In genomic region chr2:74135963-74136623, GRCm38 (mm10) we compare ENCODE assay signal across 11 mouse cellular contexts.
DNase-seq lines count a peak whose midpoint lies in the region; ATAC-seq and TF ChIP-seq lines count a peak whose summit lies in the region.
"Had no signal": no experiment of that assay in that cellular context is flagged by ENCODE, and none has a peak within 500 bp of the region (broad histone marks: within the 10 kb centered on the region; RNA-seq: fewer than 3 reads in every experiment).

No protein-coding gene starts in this region.

- TF ChIP-seq EP300 in stomach, postnatal 0 days (optimal IDR thresholded peaks at IDR 0.05), result no peak

- no peak overlapping the region for H3K4me3 ChIP-seq in heart, embryonic 14.5 days (ENCODE audit: control insufficient read depth in 1 of 2, insufficient read depth in 1 of 2, low read depth in 1 of 2, low read length in 2 of 2)
- no peak overlapping the region for H3K4me3 ChIP-seq in neural tube, embryonic 11.5 days (ENCODE audit: low read depth, low read length)
- no peak overlapping the region for H3K4me3 ChIP-seq in hindbrain, embryonic 13.5 days
- H3K4me3 ChIP-seq in stomach, postnatal 0 days (ENCODE audit: low read depth, low read length), result no peak overlapping the region
- H3K4me3 ChIP-seq: embryonic facial prominence, embryonic 13.5 days; megakaryocyte, embryonic 14.5 days had no signal

- intact Hi-C loops in heart, postnatal 14 days (cut with DNase I), result no loop called here

- no peak for TF ChIP-seq CTCF in stomach, postnatal 0 days (IDR thresholded peaks at IDR 0.05; ENCODE audit: low read depth)

- no peak for ATAC-seq in heart, embryonic 14.5 days (ENCODE audit: insufficient number of reproducible peaks, insufficient read depth, low FRiP score, low read depth)
- 0 out of 2 replicates have a peak, but pooled peaks have one; percentile 13 for ATAC-seq in neural tube, embryonic 11.5 days (ENCODE audit: insufficient read depth, low FRiP score, low TSS enrichment)
- ATAC-seq in hindbrain, embryonic 13.5 days (ENCODE audit: low FRiP score), result peak; percentile 62
- 0 out of 2 replicates have a peak, but pooled peaks have one; percentile 6 for ATAC-seq in stomach, postnatal 0 days (ENCODE audit: low FRiP score, low TSS enrichment)
- ATAC-seq: inflammation-experienced regulatory T-cells, adult 6 months had no signal

- DNase-seq in heart, postnatal 14 days, result no peak
- DNase-seq in neural tube, embryonic 11.5 days (ENCODE audit: low spot score), result no peak
- no peak for DNase-seq in neural tube, embryonic 10.5 days (ENCODE audit: extremely low spot score, low spot score)
- DNase-seq in stomach, postnatal 0 days (ENCODE audit: low spot score), result no peak
- no peak for DNase-seq in layer of hippocampus, postnatal 25 days (ENCODE audit: extremely low spot score in 1 of 2, low spot score in 1 of 2)
- DNase-seq in kidney, adult 8-10 months, result no peak

- no peaks in the 10 kb centered on the region for H3K9me3 ChIP-seq in heart, embryonic 14.5 days (ENCODE audit: control insufficient read depth, low read length)
- H3K9me3 ChIP-seq in neural tube, embryonic 11.5 days (ENCODE audit: control insufficient read depth, low read length), result no peaks in the 10 kb centered on the region
- H3K9me3 ChIP-seq in hindbrain, embryonic 13.5 days, result no peaks in the 10 kb centered on the region
- no peaks in the 10 kb centered on the region for H3K9me3 ChIP-seq in stomach, postnatal 0 days (ENCODE audit: control insufficient read depth, low read length)
- H3K9me3 ChIP-seq: embryonic facial prominence, embryonic 13.5 days; megakaryocyte, embryonic 14.5 days had no signal

- WGBS in heart, embryonic 14.5 days, result 44% methylated on average over 15 of the region's 15 CpGs
- WGBS in neural tube, embryonic 11.5 days, result 49% methylated on average over 15 of the region's 15 CpGs
- WGBS in hindbrain, embryonic 13.5 days, result 34% methylated on average over 15 of the region's 15 CpGs
- 39% methylated on average over 15 of the region's 15 CpGs for WGBS in stomach, postnatal 0 days

- H3K4me2 ChIP-seq in heart, embryonic 14.5 days (ENCODE audit: low read length), result peak overlapping the region; percentile 14; the same call in 1 of the 2 replicates
- no peak overlapping the region for H3K4me2 ChIP-seq in neural tube, embryonic 11.5 days (ENCODE audit: low read depth)
- H3K4me2 ChIP-seq in hindbrain, embryonic 13.5 days, result peak overlapping the region; percentile 17; the same call in 1 of the 2 replicates
- H3K4me2 ChIP-seq in stomach, postnatal 0 days (replicated peaks; ENCODE audit: low read depth), result no peak overlapping the region
- H3K4me2 ChIP-seq: embryonic facial prominence, embryonic 13.5 days had no signal

- H3K36me3 ChIP-seq in heart, embryonic 14.5 days (ENCODE audit: control insufficient read depth, insufficient read depth, low read length), result no peaks in the 10 kb centered on the region
- no peaks in the 10 kb centered on the region for H3K36me3 ChIP-seq in neural tube, embryonic 11.5 days (ENCODE audit: control insufficient read depth, insufficient read depth, low read length)
- H3K36me3 ChIP-seq in hindbrain, embryonic 13.5 days, result no peaks in the 10 kb centered on the region
- no peaks in the 10 kb centered on the region for H3K36me3 ChIP-seq in stomach, postnatal 0 days (ENCODE audit: control insufficient read depth, insufficient read depth, low read length)
- H3K36me3 ChIP-seq: embryonic facial prominence, embryonic 13.5 days had no signal

- H3K27ac ChIP-seq in heart, embryonic 14.5 days (replicated peaks in 1 of 2; ENCODE audit: control insufficient read depth in 1 of 2, insufficient read depth in 1 of 2, low read depth in 2 of 2, low read length in 2 of 2), result no peak overlapping the region
- no peak overlapping the region for H3K27ac ChIP-seq in neural tube, embryonic 11.5 days (ENCODE audit: low read depth, low read length)
- H3K27ac ChIP-seq in hindbrain, embryonic 13.5 days, result peak overlapping the region; percentile 52; the same call in 1 of the 2 replicates
- no peak overlapping the region for H3K27ac ChIP-seq in stomach, postnatal 0 days (replicated peaks)
- H3K27ac ChIP-seq: embryonic facial prominence, embryonic 13.5 days had no signal

- H3K4me1 ChIP-seq in heart, embryonic 14.5 days (ENCODE audit: control insufficient read depth in 2 of 2, insufficient read depth in 2 of 2, low read length in 2 of 2), result peaks cover 2 to 7% of the 10 kb centered on the region in 2 experiments; a peak in 3 of 4 replicates
- H3K4me1 ChIP-seq in neural tube, embryonic 11.5 days (ENCODE audit: control insufficient read depth, insufficient read depth, low read length), result peaks cover 4% of the 10 kb centered on the region; the same call in 1 of the 2 replicates
- H3K4me1 ChIP-seq in hindbrain, embryonic 13.5 days (replicated peaks), result peaks cover 39% of the 10 kb centered on the region
- H3K4me1 ChIP-seq in stomach, postnatal 0 days (replicated peaks; ENCODE audit: control insufficient read depth, insufficient read depth), result no peaks in the 10 kb centered on the region
- H3K4me1 ChIP-seq: megakaryocyte, embryonic 14.5 days had no signal

- no peaks in the 10 kb centered on the region for H3K27me3 ChIP-seq in heart, embryonic 14.5 days (ENCODE audit: control insufficient read depth, insufficient read depth, low read length)
- H3K27me3 ChIP-seq in neural tube, embryonic 11.5 days (ENCODE audit: control insufficient read depth, insufficient read depth, low read length), result no peaks in the 10 kb centered on the region
- no peaks in the 10 kb centered on the region for H3K27me3 ChIP-seq in hindbrain, embryonic 13.5 days
- no peaks in the 10 kb centered on the region for H3K27me3 ChIP-seq in stomach, postnatal 0 days (ENCODE audit: control insufficient read depth, insufficient read depth, low read length)
- H3K27me3 ChIP-seq: megakaryocyte, embryonic 14.5 days had no signal

- H3K9ac ChIP-seq in heart, embryonic 14.5 days (ENCODE audit: low read length), result no peak overlapping the region
- H3K9ac ChIP-seq in neural tube, embryonic 11.5 days (ENCODE audit: low read length), result no peak overlapping the region
- no peak overlapping the region for H3K9ac ChIP-seq in hindbrain, embryonic 13.5 days
- no peak overlapping the region for H3K9ac ChIP-seq in stomach, postnatal 0 days (ENCODE audit: low read length)
- H3K9ac ChIP-seq: embryonic facial prominence, embryonic 13.5 days had no signal

Comparison
In these comparisons a context has a peak if more than half of its experiments do, and no peak if none do; other contexts are left out.
1. H3K4me2 ChIP-seq: peak in heart, embryonic 14.5 days (single experiment) and hindbrain, embryonic 13.5 days (single experiment); none in neural tube, embryonic 11.5 days (single experiment) and stomach, postnatal 0 days (single experiment).